Mouse (Mus musculus): ENCODE results near the gene Golga4. TPM values are rescaled to one million over a fixed set of nuclear protein-coding genes. Genes with fewer than 3 reads are reported as not detected.

The Golga4 gene
- polyA plus RNA-seq, 1 experiment from 2014 or later: 67.5 TPM

DNA sequence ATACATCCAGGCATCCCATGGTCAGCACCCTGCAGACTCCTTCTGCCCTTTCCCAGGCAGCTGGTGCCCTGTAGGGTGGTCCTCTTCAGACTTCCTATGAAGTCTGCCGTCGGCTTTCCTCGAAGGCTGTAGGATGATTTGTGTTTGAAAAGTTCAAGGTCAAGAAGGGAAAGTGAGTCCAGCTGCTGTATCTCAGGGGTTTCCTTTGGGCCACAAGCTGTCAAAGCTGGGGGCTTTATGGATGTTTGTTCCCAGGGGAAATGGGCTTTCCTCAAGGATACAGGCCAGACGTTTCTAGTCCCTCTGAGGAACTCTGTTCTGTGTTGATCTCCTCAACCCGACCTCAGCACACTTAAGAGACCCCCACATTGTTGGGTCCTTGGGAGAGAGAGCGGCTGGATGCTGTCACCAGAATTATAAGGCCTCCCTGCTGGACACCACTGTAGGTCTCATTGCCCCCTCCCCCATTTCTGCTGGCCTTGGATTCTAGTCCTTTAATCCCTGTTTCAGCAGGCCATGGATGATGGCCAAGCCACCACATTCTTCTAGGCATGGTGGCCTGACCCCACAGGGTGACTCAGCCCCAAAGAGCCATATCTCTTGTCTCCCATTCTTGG is 123.8 kb downstream of the Golga4 start:
- 87% methylated on average over 6 of the region's 6 CpGs for WGBS (ENCODE audit: missing documents)
- Histone ChIP-seq H3K36me3 (ENCODE audit: inconsistent target) (no peaks in the 10 kb centered on the region), H3K4me3 (ENCODE audit: inconsistent target) (no peak overlapping the region), H3K27ac (no peak overlapping the region), H3K79me2 (ENCODE audit: inconsistent target) (no peaks in the 10 kb centered on the region)

Other genes starting within 250 kb of the Golga4 start
- not detected in 3 replicates for gene Eomes, start 28.1 kb upstream of the Golga4 start, polyA plus RNA-seq (2018)
- 3.7 to 12.3 TPM (median 8.4 TPM) in 3 replicates for gene Itga9, start 100.4 kb downstream of the Golga4 start, polyA plus RNA-seq (2018)

Measured in macrophage (primary cell).